Mouse (Mus musculus): Measurements from ENCODE around the gene Rars.
A peak's percentile ranks its signal among the peaks of the same experiment; 100 is the strongest.
"Not testable (repeated sequence)": the region's sequence is repeated elsewhere in the genome, so short reads cannot be mapped to it uniquely, and the experiment has no call there.

Gene Rars

GRCm38 (mm10) chr11:35798874-35799273 lies 35.4 kb downstream of the Rars start, which contains the start of gene Fbll1:
Gene Fbll1 (minus strand): TSS chr11:35798884.
- peak; percentile 38 for DNase-seq (ENCODE audit: low read depth, low spot score)
- Histone ChIP-seq H3K27me3 (ENCODE audit: control insufficient read depth, insufficient read depth, low read length, poor library complexity, severe bottlenecking) (no peaks in the 10 kb centered on the region; the same call in 1 of the 2 replicates), H3K36me3 (ENCODE audit: control insufficient read depth, insufficient read depth, low read length, poor library complexity, severe bottlenecking) (no peaks in the 10 kb centered on the region)

- Histone ChIP-seq H3K27me3 (ENCODE audit: control insufficient read depth, insufficient read depth, low read length, poor library complexity, severe bottlenecking) (no peaks in the 10 kb centered on the region; the same call in 1 of the 2 replicates), H3K36me3 (ENCODE audit: control insufficient read depth, insufficient read depth, low read length, poor library complexity, severe bottlenecking) (no peaks in the 10 kb centered on the region)
- DNase-seq (ENCODE audit: low read depth, low spot score), result no peak
These were observed 35.8 kb downstream of the Rars start for GRCm38 (mm10) chr11:35798495-35798820.

GRCm38 (mm10) chr11:35797751-35798494 lies 36.4 kb downstream of the Rars start:
- H3K27me3 ChIP-seq (ENCODE audit: control insufficient read depth, insufficient read depth, low read length, poor library complexity, severe bottlenecking), result no peaks in the 10 kb centered on the region; the same call in 1 of the 2 replicates
- DNase-seq (ENCODE audit: low read depth, low spot score), result peak; percentile 2
- H3K36me3 ChIP-seq (ENCODE audit: control insufficient read depth, insufficient read depth, low read length, poor library complexity, severe bottlenecking), result no peaks in the 10 kb centered on the region

- not testable (repeated sequence) for H3K36me3 ChIP-seq (ENCODE audit: control insufficient read depth, insufficient read depth, low read length, poor library complexity, severe bottlenecking); H3K27me3 ChIP-seq (ENCODE audit: control insufficient read depth, insufficient read depth, low read length, poor library complexity, severe bottlenecking); DNase-seq (ENCODE audit: low read depth, low spot score)
These were observed 41.5 kb downstream of the Rars start for GRCm38 (mm10) chr11:35792800-35793199.

GRCm38 (mm10) chr11:35788443-35788842 lies 45.9 kb downstream of the Rars start:
- Histone ChIP-seq H3K27me3 (ENCODE audit: control insufficient read depth, insufficient read depth, low read length, poor library complexity, severe bottlenecking) (no peaks in the 10 kb centered on the region), H3K36me3 (ENCODE audit: control insufficient read depth, insufficient read depth, low read length, poor library complexity, severe bottlenecking) (peaks cover 17% of the 10 kb centered on the region)
- DNase-seq (ENCODE audit: low read depth, low spot score), result no peak

GRCm38 (mm10) chr11:35784537-35784936 lies 49.8 kb downstream of the Rars start:
- DNase-seq (ENCODE audit: low read depth, low spot score), result peak; percentile 7
- Histone ChIP-seq H3K36me3 (ENCODE audit: control insufficient read depth, insufficient read depth, low read length, poor library complexity, severe bottlenecking) (peaks cover 23% of the 10 kb centered on the region), H3K27me3 (ENCODE audit: control insufficient read depth, insufficient read depth, low read length, poor library complexity, severe bottlenecking) (no peaks in the 10 kb centered on the region)

- Histone ChIP-seq H3K27me3 (ENCODE audit: control insufficient read depth, insufficient read depth, low read length, poor library complexity, severe bottlenecking) (no peaks in the 10 kb centered on the region), H3K36me3 (ENCODE audit: control insufficient read depth, insufficient read depth, low read length, poor library complexity, severe bottlenecking) (peaks cover 23% of the 10 kb centered on the region)
- DNase-seq (ENCODE audit: low read depth, low spot score), result no peak
These were observed 50.3 kb downstream of the Rars start for GRCm38 (mm10) chr11:35784002-35784401.

GRCm38 (mm10) chr11:35783038-35783437 lies 51.3 kb downstream of the Rars start:
- H3K27me3 ChIP-seq (ENCODE audit: control insufficient read depth, insufficient read depth, low read length, poor library complexity, severe bottlenecking), result no peaks in the 10 kb centered on the region
- no peak for DNase-seq (ENCODE audit: low read depth, low spot score)
- peaks cover 25% of the 10 kb centered on the region for H3K36me3 ChIP-seq (ENCODE audit: control insufficient read depth, insufficient read depth, low read length, poor library complexity, severe bottlenecking)

- Histone ChIP-seq H3K27me3 (ENCODE audit: control insufficient read depth, insufficient read depth, low read length, poor library complexity, severe bottlenecking) (no peaks in the 10 kb centered on the region), H3K36me3 (ENCODE audit: control insufficient read depth, insufficient read depth, low read length, poor library complexity, severe bottlenecking) (peaks cover 25% of the 10 kb centered on the region)
- no peak for DNase-seq (ENCODE audit: low read depth, low spot score)
These were observed 51.9 kb downstream of the Rars start for GRCm38 (mm10) chr11:35782444-35782843.

GRCm38 (mm10) chr11:35780336-35780735 lies 54.0 kb downstream of the Rars start:
- Histone ChIP-seq H3K36me3 (ENCODE audit: control insufficient read depth, insufficient read depth, low read length, poor library complexity, severe bottlenecking) (peaks cover 25% of the 10 kb centered on the region), H3K27me3 (ENCODE audit: control insufficient read depth, insufficient read depth, low read length, poor library complexity, severe bottlenecking) (no peaks in the 10 kb centered on the region)
- no peak for DNase-seq (ENCODE audit: low read depth, low spot score)

- no peaks in the 10 kb centered on the region for H3K27me3 ChIP-seq (ENCODE audit: control insufficient read depth, insufficient read depth, low read length, poor library complexity, severe bottlenecking)
- no peak for DNase-seq (ENCODE audit: low read depth, low spot score)
- H3K36me3 ChIP-seq (ENCODE audit: control insufficient read depth, insufficient read depth, low read length, poor library complexity, severe bottlenecking), result peaks cover 3% of the 10 kb centered on the region
These were observed 57.9 kb downstream of the Rars start for GRCm38 (mm10) chr11:35776452-35776851.

GRCm38 (mm10) chr11:35775606-35776005 lies 58.7 kb downstream of the Rars start:
- no peaks in the 10 kb centered on the region for H3K27me3 ChIP-seq (ENCODE audit: control insufficient read depth, insufficient read depth, low read length, poor library complexity, severe bottlenecking)
- H3K36me3 ChIP-seq (ENCODE audit: control insufficient read depth, insufficient read depth, low read length, poor library complexity, severe bottlenecking), result peaks cover 2% of the 10 kb centered on the region; the same call in 1 of the 2 replicates
- no peak for DNase-seq (ENCODE audit: low read depth, low spot score)

GRCm38 (mm10) chr11:35770741-35771504 lies 63.4 kb downstream of the Rars start:
- H3K27me3 ChIP-seq (ENCODE audit: control insufficient read depth, insufficient read depth, low read length, poor library complexity, severe bottlenecking), result no peaks in the 10 kb centered on the region
- DNase-seq (ENCODE audit: low read depth, low spot score), result no peak

GRCm38 (mm10) chr11:35769746-35770437 lies 64.4 kb downstream of the Rars start:
- H3K27me3 ChIP-seq (ENCODE audit: control insufficient read depth, insufficient read depth, low read length, poor library complexity, severe bottlenecking), result no peaks in the 10 kb centered on the region
- H3K36me3 ChIP-seq (ENCODE audit: control insufficient read depth, insufficient read depth, low read length, poor library complexity, severe bottlenecking), result no peaks in the 10 kb centered on the region
- no peak for DNase-seq (ENCODE audit: low read depth, low spot score)

More at GRCm38 (mm10) chr11:35770741-35771504, 63.4 kb downstream of the Rars start:
- no peaks in the 10 kb centered on the region for H3K36me3 ChIP-seq (ENCODE audit: control insufficient read depth, insufficient read depth, low read length, poor library complexity, severe bottlenecking)
